Mouse (Mus musculus): ENCODE measurements around the gene Adarb1.

DNA sequence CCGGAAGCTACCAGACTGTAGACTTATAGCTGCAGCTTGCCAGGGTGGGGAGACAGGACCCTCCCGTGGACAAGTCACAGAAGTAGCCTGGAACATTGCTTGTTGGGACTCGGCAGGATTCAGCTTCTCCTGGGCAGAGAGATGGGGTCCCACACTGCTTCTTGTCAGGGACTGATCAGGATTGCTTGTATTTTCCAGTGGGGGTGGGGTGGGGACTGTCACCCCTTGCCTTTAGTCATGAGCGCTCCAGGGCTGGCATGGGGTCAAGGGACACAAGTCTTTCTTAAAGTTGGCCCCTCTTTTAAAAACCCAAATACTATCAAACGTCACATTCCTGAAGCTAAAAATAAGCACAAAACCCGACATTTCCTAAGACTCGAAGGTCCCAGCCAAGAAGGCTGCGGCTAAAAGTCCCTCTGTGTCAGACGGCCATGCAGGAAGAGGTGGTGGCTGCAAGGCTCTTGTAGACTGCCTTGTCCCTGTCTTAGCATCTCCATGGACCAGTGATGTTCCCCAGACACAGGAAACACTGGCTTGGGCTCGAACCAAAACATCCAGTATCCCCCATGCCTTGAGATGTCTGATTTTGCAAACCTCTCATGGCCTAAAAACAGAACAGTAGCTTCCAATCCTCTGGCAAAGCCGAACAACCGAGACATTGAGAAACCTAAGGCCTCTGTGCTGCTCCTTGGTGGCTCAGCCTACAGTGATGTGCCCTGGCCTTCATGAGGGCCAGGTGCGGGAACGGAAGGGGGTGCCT is 37.4 kb upstream of the Adarb1 start:
- TF ChIP-seq POLR2A (IDR thresholded peaks at IDR 0.05; ENCODE audit: insufficient read length, low read depth) (no peak), MAX (IDR thresholded peaks at IDR 0.05; ENCODE audit: low read depth) (no peak), CEBPB (IDR thresholded peaks at IDR 0.05; ENCODE audit: insufficient read depth, poor library complexity, severe bottlenecking) (no peak), E2F4 (IDR thresholded peaks at IDR 0.05; ENCODE audit: insufficient read depth) (no peak), USF1 (IDR thresholded peaks at IDR 0.05; ENCODE audit: low read depth) (no peak), REST (IDR thresholded peaks at IDR 0.05; ENCODE audit: insufficient read depth, insufficient read length) (no peak), MYOD1 (IDR thresholded peaks at IDR 0.05; ENCODE audit: control insufficient read depth in 1 of 3, insufficient read length in 2 of 3, low read depth in 2 of 3) (no peak), POLR2AphosphoS2 (IDR thresholded peaks at IDR 0.05; ENCODE audit: insufficient read length, low read depth) (no peak)

Measured in myocyte (in vitro differentiated cells).